Mouse (Mus musculus) G1E (cell line): Measurements from ENCODE around the gene Zfp266. TPM values are rescaled to one million over a fixed set of nuclear protein-coding genes. Genes with fewer than 3 reads are reported as not detected.

Source experiments
- ATAC-seq: 2 replicates; pipeline ENCODE4 v1.8.0; 2016; ENCODE audit warnings: mild to moderate bottlenecking; ENCODE audit not compliant: insufficient number of reproducible peaks, poor library complexity, low FRiP score, severe bottlenecking; ENCODE audit errors: extremely low read depth
- DNase-seq: peaks from one replicate; pipeline ENCODE4 v3.0.0; 2012; ENCODE audit warnings: low spot score
- H3K27me3 ChIP-seq: 2 replicates; pipeline ENCODE4 v1.6.1; 2012; ENCODE audit warnings: mild to moderate bottlenecking, low read length, inconsistent platforms; ENCODE audit not compliant: insufficient read depth
- H3K36me3 ChIP-seq: replicated peaks from 2 replicates; pipeline ENCODE3; 2012; ENCODE audit warnings: mild to moderate bottlenecking, inconsistent platforms
- H3K4me1 ChIP-seq: 2 replicates; pipeline ENCODE4 v1.6.1; 2012; ENCODE audit warnings: low read depth, low read length, inconsistent platforms, mixed read lengths; ENCODE audit not compliant: insufficient read depth
- H3K4me3 ChIP-seq: 2 replicates; pipeline ENCODE4 v1.5.1; 2012; ENCODE audit warnings: low read depth, mild to moderate bottlenecking, inconsistent platforms, low read length, moderate library complexity, mixed read lengths
- H3K9me3 ChIP-seq: replicated peaks from 2 replicates; pipeline ENCODE4 v1.6.1; 2012; ENCODE audit warnings: inconsistent platforms
- CTCF ChIP-seq: IDR thresholded peaks from 2 replicates; pipeline ENCODE4 v1.5.1; 2012; ENCODE audit warnings: low read depth, low read length, inconsistent platforms, mixed read lengths
- GATA1 ChIP-seq: IDR thresholded peaks from 2 replicates; pipeline ENCODE4 v1.6.1; 2012; ENCODE audit warnings: borderline replicate concordance, low read length, inconsistent platforms, mixed read lengths
- GATA2 ChIP-seq: IDR thresholded peaks from 2 replicates; pipeline ENCODE4 v1.6.1; 2012; ENCODE audit warnings: low read depth, low read length, inconsistent platforms, borderline replicate concordance
- POLR2AphosphoS5 ChIP-seq: IDR thresholded peaks from 2 replicates; pipeline ENCODE4 v1.6.1; 2012; ENCODE audit warnings: low read depth, low read length, inconsistent platforms; ENCODE audit not compliant: insufficient replicate concordance
- TAL1 ChIP-seq: conservative IDR thresholded peaks from 2 replicates; pipeline ENCODE4 v1.6.1; 2012; ENCODE audit warnings: low read depth, low read length, inconsistent platforms, mixed read lengths
- polyA plus RNA-seq: library from polyadenylated mRNA; stranded (reverse); fragments of >175 nt; gene quantifications from 2 replicates; pipeline ENCODE4 v1.2.3, GENCODE M21; 2012
- total RNA-seq, 2 experiments: library from RNA; stranded (forward) in 1 of 2; stranded (reverse) in 1 of 2; fragments of 200-1000 nt in 1 of 2; fragments of >200 nt in 1 of 2; fragmentation: Nextera tagmentation in 1 of 2; gene quantifications; 2 replicates each; pipeline ENCODE4 v1.2.3; 2014 to 2017

Gene Zfp266
- total and polyA plus RNA-seq, 3 experiments = 2.0 to 109 (median 64.2) TPM

DNA sequence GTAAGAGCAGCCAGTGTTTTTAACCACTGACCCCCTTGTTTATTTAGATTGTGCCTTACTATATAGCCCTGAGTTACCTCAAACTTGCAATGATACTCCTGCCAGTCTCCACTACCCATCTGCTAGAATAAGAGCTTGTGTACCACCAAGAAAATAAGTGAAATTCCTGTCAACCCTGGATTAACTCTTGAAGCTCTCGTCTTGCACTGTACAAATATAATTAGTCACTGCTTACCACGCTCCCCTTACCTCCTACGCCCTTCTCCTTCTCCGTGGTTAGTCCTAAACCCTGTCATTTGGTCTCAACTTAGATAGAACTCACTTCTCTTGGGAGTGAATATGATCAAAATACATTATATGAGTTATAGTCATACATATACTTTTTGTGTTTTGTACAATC lies 2.5 kb downstream of the Zfp266 start:
- no peak overlapping the region; the same call in 1 of the 2 replicates for H3K4me3 ChIP-seq
- peaks cover 55% of the 10 kb centered on the region for H3K36me3 ChIP-seq
- DNase-seq (no peak), ATAC-seq (no peak)
- H3K4me1 ChIP-seq = peaks cover 66% of the 10 kb centered on the region
- H3K27me3 ChIP-seq = no peaks in the 10 kb centered on the region
- TF ChIP-seq CTCF (no peak), TAL1 (no peak), GATA2 (no peak), POLR2AphosphoS5 (no peak), GATA1 (no peak)
- H3K9me3 ChIP-seq = no peaks in the 10 kb centered on the region

DNA sequence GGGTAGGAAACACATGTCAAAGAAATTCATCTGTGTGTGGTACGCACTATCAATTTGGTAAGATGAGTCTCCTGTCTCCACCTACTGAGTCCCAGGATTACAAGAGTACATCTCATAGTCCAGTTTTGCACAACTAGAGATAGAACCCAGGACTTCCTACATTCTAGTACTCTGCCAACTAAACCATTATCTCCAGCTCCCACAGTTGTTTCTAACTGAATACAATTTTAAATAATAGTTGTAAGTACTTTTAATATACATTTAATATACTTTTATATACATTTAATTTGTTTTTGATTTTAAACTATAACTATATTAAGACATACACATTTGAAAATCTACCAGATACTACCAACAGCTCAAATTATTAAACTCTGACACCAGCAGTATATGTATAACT lies 3.5 kb downstream of the Zfp266 start:
- H3K36me3 ChIP-seq = peaks cover 65% of the 10 kb centered on the region
- no peak overlapping the region for H3K4me3 ChIP-seq
- DNase-seq = no peak
- TF ChIP-seq GATA1 (no peak), TAL1 (no peak)
- H3K27me3 ChIP-seq = no peaks in the 10 kb centered on the region
- H3K9me3 ChIP-seq = no peaks in the 10 kb centered on the region
- no peak for ATAC-seq
- H3K4me1 ChIP-seq = peaks cover 75% of the 10 kb centered on the region

- Histone ChIP-seq H3K4me1 (peaks cover 89% of the 10 kb centered on the region), H3K36me3 (peaks cover 93% of the 10 kb centered on the region), H3K4me3 (no peak overlapping the region), H3K9me3 (no peaks in the 10 kb centered on the region), H3K27me3 (no peaks in the 10 kb centered on the region)
- DNase-seq (no peak), ATAC-seq (no peak)
- TF ChIP-seq GATA1 (no peak), POLR2AphosphoS5 (no peak), TAL1 (no peak), GATA2 (no peak), CTCF (no peak)
Observed at GRCm38 (mm10) chr9:20514016-20514415, 7.2 kb downstream of the Zfp266 start.

GRCm38 (mm10) chr9:20512714-20513113 lies 8.5 kb downstream of the Zfp266 start:
- Histone ChIP-seq H3K9me3 (no peaks in the 10 kb centered on the region), H3K36me3 (peaks cover 92% of the 10 kb centered on the region), H3K27me3 (no peaks in the 10 kb centered on the region), H3K4me3 (no peak overlapping the region), H3K4me1 (peaks cover 80% of the 10 kb centered on the region)
- no peak for DNase-seq
- no peak for TF ChIP-seq GATA1
- ATAC-seq = no peak

DNA sequence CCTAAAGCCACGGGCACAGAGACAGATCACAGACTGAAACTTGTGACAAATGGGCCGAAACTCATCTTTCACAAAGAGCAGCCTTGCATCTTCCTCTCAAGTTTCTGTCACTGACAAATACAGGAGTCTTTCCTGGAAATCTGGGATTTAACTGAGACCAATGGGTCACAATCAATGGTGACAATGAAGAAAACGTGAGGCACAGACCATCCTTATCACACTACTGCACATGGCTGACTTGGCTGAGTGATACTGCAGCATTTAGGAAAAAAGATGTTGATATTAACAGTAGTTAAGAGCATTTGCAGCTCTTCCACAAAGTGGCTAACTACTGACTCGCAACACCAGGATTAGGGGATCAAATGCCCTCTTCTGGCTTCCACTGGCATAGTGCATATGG lies 9.6 kb downstream of the Zfp266 start:
- H3K36me3 ChIP-seq = peaks cover 92% of the 10 kb centered on the region
- H3K4me1 ChIP-seq = peaks cover 72% of the 10 kb centered on the region
- H3K4me3 ChIP-seq = no peak overlapping the region
- DNase-seq (no peak), ATAC-seq (peak; percentile 45; the same call in 1 of the 2 replicates)
- H3K27me3 ChIP-seq = no peaks in the 10 kb centered on the region
- no peaks in the 10 kb centered on the region for H3K9me3 ChIP-seq
- TF ChIP-seq GATA1 (no peak), POLR2AphosphoS5 (no peak), GATA2 (no peak), TAL1 (peak; percentile 47), CTCF (no peak)

- Histone ChIP-seq H3K4me1 (peaks cover 63% of the 10 kb centered on the region), H3K9me3 (no peaks in the 10 kb centered on the region), H3K4me3 (no peak overlapping the region), H3K36me3 (peaks cover 92% of the 10 kb centered on the region), H3K27me3 (no peaks in the 10 kb centered on the region)
- no peak for TF ChIP-seq GATA1
- no peak for TF ChIP-seq POLR2AphosphoS5
- TF ChIP-seq GATA2 = no peak
- no peak; the same call in 1 of the 2 replicates for TF ChIP-seq TAL1
- no peak for TF ChIP-seq CTCF
- no peak for DNase-seq
- ATAC-seq = no peak
Observed at GRCm38 (mm10) chr9:20510346-20510745, 10.9 kb downstream of the Zfp266 start.

- H3K36me3 ChIP-seq = peaks cover 92% of the 10 kb centered on the region
- DNase-seq (no peak), ATAC-seq (peak; percentile 59)
- H3K27me3 ChIP-seq = no peaks in the 10 kb centered on the region
- TF ChIP-seq TAL1 (peak; percentile 61), CTCF (no peak), POLR2AphosphoS5 (no peak)
- no peaks in the 10 kb centered on the region for H3K9me3 ChIP-seq
- peaks cover 58% of the 10 kb centered on the region for H3K4me1 ChIP-seq
- H3K4me3 ChIP-seq = peak overlapping the region; percentile 1; the same call in 1 of the 2 replicates
Observed at GRCm38 (mm10) chr9:20509676-20510075, 11.5 kb downstream of the Zfp266 start.
